Mouse (Mus musculus) megakaryocyte, embryonic 14.5 days (primary cell): ENCODE measurements around the gene C2cd3.

ENCODE experiments used
- FLI1 ChIP-seq: IDR thresholded peaks from 2 replicates; pipeline ENCODE4 v1.6.1; 2012; ENCODE audit warnings: low read length, inconsistent platforms, mixed read lengths
- GATA1 ChIP-seq: IDR thresholded peaks from 3 replicates; pipeline ENCODE4 v1.6.1; 2012; ENCODE audit warnings: mixed read lengths, low read length, inconsistent platforms, borderline replicate concordance

GRCm38 (mm10) chr7:100425795-100426194 is 53.8 kb downstream of the C2cd3 start:
- no peak for TF ChIP-seq FLI1
- TF ChIP-seq GATA1 = no peak
